Comparison of ENCODE assay signal across 35 mouse cellular contexts in genomic region chr6:40083726-40084125, GRCm38 (mm10).
"Had no signal": no experiment of that assay in that cellular context is flagged by ENCODE, and none has a peak within 500 bp of the region (broad histone marks: within the 10 kb centered on the region; RNA-seq: fewer than 3 reads in every experiment).

No protein-coding gene starts in this region.

- DNase-seq: heart, postnatal 10 days; heart, postnatal 14 days; heart, postnatal 36 days; heart, postnatal 4 days; kidney, adult 11 months; kidney, adult 18-20 months; kidney, adult 2 months; kidney, adult 8-10 months; kidney, adult 9 months; kidney, postnatal 10 days; kidney, postnatal 14 days; kidney, postnatal 25 days; kidney, postnatal 36 days; kidney, postnatal 4 days; layer of hippocampus, adult 9-11 months; layer of hippocampus, postnatal 36 days had no signal

- H3K27me3 ChIP-seq: heart, embryonic 12.5 days; heart, embryonic 13.5 days; heart, embryonic 15.5 days; hindbrain, embryonic 12.5 days; hindbrain, embryonic 13.5 days; intestine, embryonic 15.5 days; kidney, embryonic 15.5 days had no signal

- H3K36me3 ChIP-seq: heart, embryonic 10.5 days; heart, embryonic 12.5 days; heart, embryonic 13.5 days; heart, embryonic 15.5 days; hindbrain, embryonic 10.5 days; hindbrain, embryonic 12.5 days; hindbrain, embryonic 13.5 days; intestine, embryonic 15.5 days; kidney, embryonic 15.5 days had no signal

- H3K4me3 ChIP-seq: heart, embryonic 10.5 days; heart, embryonic 12.5 days; heart, embryonic 13.5 days; heart, embryonic 15.5 days; hindbrain, embryonic 10.5 days; hindbrain, embryonic 12.5 days; hindbrain, embryonic 13.5 days; intestine, embryonic 15.5 days; kidney, embryonic 15.5 days; layer of hippocampus, adult 2 months; left cerebral cortex, adult 2 months had no signal

- H3K9me3 ChIP-seq: heart, embryonic 10.5 days; heart, embryonic 12.5 days; heart, embryonic 13.5 days; heart, embryonic 15.5 days; hindbrain, embryonic 10.5 days; hindbrain, embryonic 12.5 days; hindbrain, embryonic 13.5 days; intestine, embryonic 15.5 days; kidney, embryonic 15.5 days had no signal

- H3K4me2 ChIP-seq: heart, embryonic 11.5 days; heart, embryonic 12.5 days; heart, embryonic 13.5 days; heart, embryonic 15.5 days; hindbrain, embryonic 12.5 days; hindbrain, embryonic 13.5 days; hindbrain, embryonic 14.5 days; intestine, embryonic 15.5 days; kidney, embryonic 15.5 days had no signal

- H3K27ac ChIP-seq: heart, embryonic 10.5 days; heart, embryonic 13.5 days; heart, embryonic 15.5 days; hindbrain, embryonic 10.5 days; hindbrain, embryonic 12.5 days; hindbrain, embryonic 13.5 days; hindbrain, embryonic 14.5 days; hindbrain, postnatal 0 days; intestine, embryonic 15.5 days; kidney, embryonic 15.5 days; kidney, postnatal 0 days; layer of hippocampus, adult 2 months; left cerebral cortex, adult 2 months had no signal

- ATAC-seq: hindbrain, embryonic 16.5 days; hindbrain, postnatal 0 days; inflammation-experienced regulatory T-cells, adult 6 months; intestine, embryonic 15.5 days; intestine, embryonic 16.5 days; intestine, postnatal 0 days had no signal

- H3K4me1 ChIP-seq: heart, embryonic 10.5 days; heart, embryonic 12.5 days; heart, embryonic 13.5 days; heart, embryonic 15.5 days; hindbrain, embryonic 10.5 days; intestine, embryonic 15.5 days; kidney, embryonic 15.5 days had no signal

- H3K9ac ChIP-seq: heart, embryonic 12.5 days; heart, embryonic 13.5 days; heart, embryonic 15.5 days; hindbrain, embryonic 12.5 days; hindbrain, embryonic 13.5 days; hindbrain, embryonic 14.5 days; intestine, embryonic 15.5 days; kidney, embryonic 15.5 days had no signal
